Mouse (Mus musculus) small intestine, adult 2 months (tissue): ENCODE results near the gene Unc50.

Source experiments
- CTCF ChIP-seq: fragments of 200-500 bp; IDR thresholded peaks from 2 replicates; pipeline ENCODE4 v1.5.1; 2012; ENCODE audit warnings: low read depth, mild to moderate bottlenecking, control low read depth, inconsistent platforms, low read length, moderate library complexity, mixed read lengths; ENCODE audit not compliant: insufficient replicate concordance, insufficient read length; ENCODE audit errors: extremely low read depth
- POLR2A ChIP-seq: fragments of 200-500 bp; IDR thresholded peaks from 2 replicates; pipeline ENCODE4 v1.6.1; 2012; ENCODE audit warnings: low read depth, mild to moderate bottlenecking, control low read depth, inconsistent platforms, low read length, moderate library complexity

DNA sequence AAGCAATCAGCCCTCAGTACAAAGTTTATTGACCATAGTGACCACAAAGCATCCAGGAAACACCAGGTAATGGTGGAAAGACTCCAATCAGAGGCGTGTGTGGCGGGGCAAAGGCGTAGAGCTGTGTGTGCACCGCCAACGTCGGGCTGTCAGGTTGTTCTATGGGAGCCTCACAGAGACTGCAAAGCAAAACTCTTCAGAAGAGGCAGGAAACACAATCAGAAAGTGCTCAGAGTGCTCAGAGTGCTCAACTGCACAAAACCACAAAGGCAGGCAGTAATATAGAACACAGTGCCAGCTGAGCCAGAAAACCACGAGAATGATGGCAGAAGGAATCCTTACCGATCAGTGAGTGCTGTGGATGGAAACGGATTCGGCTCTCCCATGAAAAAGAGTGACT, 43.3 kb downstream of the Unc50 start:
- TF ChIP-seq CTCF (no peak), POLR2A (no peak)
